Mouse (Mus musculus) kidney, adult 8-10 months (tissue): ENCODE measurements around the gene Ttc8.

Experiments used
- DNase-seq, 2 experiments: peaks; one replicate each; pipeline ENCODE4 v3.0.0; 2022

Gene Ttc8

GRCm38 (mm10) chr12:98974157-98974804, 53.9 kb downstream of the Ttc8 start:
- no peak for DNase-seq

- no peak for DNase-seq
These were observed 60.7 kb downstream of the Ttc8 start for GRCm38 (mm10) chr12:98981081-98981480.

DNA sequence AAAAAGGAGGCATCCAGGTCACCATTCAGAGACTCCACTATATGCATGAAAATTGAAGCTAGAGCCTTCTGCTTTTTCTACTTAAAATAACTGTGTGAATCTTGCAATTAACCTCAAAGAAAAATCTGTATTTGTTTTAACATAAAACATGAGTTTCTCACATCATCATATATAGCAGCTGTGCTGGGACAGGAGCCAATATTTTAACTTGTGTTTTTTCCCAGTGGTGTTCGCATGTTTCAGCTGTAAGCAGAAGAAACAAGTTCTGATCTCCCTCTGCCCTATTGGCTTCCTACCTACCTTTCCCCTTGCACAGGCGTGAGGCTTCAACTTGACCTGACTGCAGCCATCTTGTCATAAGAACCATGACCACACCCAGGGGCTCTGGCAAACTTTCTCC, 64.4 kb downstream of the Ttc8 start:
- DNase-seq: no peak

DNA sequence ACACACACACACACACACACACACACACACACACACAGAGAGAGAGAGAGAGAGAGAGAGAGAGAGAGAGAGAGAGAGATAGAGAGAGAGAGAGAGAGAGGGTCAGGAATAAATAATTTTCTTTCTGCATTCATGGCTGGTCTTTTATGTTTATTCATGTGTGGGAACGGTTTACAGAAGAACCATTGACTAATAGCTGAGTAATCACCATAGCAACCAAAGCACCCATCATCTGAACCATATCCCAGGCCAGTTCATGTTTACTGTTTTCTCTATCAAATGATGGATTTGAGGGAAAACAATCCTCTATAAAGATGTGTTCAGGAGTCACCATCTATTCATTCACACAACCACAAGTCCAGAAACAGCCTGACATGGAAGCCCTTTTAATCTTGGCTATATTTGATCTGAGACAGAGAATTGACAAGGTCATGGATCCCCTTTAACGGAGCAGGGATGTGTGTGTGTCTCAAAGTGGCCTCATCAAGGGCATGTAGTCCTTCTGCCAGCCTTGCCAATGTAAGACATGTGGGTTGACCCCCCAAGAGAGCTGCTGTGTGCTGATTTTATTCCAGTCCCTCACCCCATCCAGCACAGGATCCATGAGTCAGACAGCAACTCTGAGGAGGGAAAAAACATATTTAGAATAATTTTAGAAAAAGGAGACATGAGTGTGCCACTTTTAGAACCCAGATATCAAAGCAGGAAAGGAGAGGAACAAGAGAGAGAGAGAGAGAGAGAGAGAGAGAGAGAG, 70.9 kb downstream of the Ttc8 start:
- no peak for DNase-seq

DNA sequence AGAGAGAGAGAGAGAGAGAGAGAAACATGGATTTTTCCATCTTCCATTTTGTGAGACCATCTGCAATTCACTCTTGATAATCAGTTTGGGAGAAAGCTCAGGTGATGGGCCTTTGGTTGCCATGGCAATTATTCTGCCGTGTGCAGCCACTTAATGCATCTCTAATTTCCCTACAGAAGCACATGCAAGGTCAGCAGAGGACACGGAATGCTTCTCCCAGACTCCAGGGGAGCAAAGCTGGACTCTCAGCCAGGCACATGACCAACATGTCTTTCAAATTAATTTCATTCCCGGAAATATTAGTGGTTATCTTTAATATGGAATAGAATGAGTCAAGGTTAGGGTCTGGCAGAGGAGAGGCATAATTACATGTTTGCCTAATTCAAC, 71.4 kb downstream of the Ttc8 start:
- no peak for DNase-seq

DNA sequence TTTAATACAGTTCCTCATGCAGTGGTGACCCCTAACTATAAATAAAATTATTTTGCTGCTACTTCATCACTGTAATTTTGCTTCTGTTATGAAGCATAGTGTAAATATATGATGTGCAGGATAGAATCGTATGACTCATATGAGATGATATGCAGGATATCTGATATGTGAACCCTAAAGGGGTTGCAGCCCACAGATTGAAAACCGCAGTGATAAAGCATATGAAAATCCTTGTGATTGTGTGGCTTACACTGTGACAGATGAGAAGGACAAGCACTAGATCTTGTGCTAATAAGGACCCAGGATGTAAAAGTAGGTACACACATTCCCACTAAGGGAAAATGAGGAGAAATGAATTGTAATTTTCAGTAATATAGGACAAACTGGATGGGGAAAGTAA, 73.4 kb downstream of the Ttc8 start:
- DNase-seq: no peak

DNA sequence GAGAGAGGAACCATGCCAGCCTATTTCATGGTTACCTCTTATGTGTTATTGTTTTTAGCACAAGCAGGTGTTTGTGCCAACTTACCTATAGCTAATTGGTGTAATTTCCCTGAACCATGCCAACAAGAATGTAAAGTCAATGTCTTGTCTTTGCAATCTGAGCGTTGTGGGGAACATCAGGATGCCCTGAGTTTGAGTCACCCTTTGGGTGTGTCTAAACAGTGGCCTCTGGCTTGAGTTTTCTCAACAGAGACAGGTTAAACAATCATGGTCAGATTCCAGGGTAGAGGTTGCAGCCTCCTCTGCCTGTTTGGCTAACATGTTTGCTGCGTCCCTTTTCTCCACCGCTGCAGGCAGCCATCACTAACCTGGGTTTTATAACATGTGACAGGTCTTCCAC, 74.0 kb downstream of the Ttc8 start:
- no peak for DNase-seq

- DNase-seq: no peak
These were observed 75.5 kb downstream of the Ttc8 start for GRCm38 (mm10) chr12:98995881-98996280.

- no peak for DNase-seq
These were observed 76.2 kb downstream of the Ttc8 start for GRCm38 (mm10) chr12:98996581-98996988.

DNA sequence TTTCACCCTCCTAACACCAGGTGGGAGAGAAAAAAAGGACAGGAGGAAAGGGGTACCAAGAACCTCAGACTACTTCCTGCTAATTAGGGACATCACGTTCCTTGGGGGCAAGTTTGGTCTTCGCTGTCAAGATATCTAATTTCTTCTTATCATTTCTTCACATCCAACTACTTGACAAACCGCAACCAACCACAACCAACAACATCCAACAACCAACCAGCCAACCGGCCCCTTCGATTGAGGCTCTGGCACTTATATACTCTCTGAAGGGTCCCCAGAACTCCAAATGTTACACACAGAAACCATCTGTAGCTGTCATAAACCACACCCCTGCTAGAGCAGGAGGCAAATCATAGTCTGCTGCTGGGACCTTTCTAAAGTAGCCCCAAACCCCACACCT, 76.7 kb downstream of the Ttc8 start:
- DNase-seq: no peak

GRCm38 (mm10) chr12:98998662-98999428, 78.5 kb downstream of the Ttc8 start:
- no peak for DNase-seq

GRCm38 (mm10) chr12:99000310-99000709, 79.9 kb downstream of the Ttc8 start:
- no peak for DNase-seq

DNA sequence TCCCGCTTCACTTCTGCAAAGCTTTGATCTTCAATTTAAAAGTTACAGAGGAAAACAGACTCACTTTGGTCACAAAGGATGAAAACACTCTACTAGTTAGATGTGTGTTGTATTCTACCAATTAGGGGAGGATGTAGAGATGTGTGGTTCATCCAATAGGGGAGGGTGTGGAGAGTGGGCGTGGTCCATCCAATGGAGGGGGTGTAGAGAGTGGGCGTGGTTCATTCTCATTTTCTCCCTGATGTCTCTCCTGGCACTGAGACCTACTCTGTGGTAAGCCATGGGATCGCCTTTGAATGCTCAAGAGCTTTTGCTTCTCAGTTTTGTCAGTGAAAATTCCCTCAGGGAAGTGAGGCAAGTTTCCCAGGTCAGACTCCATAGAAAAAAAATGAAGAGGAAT, 82.7 kb downstream of the Ttc8 start:
- DNase-seq: no peak

GRCm38 (mm10) chr12:99004752-99005151, 84.4 kb downstream of the Ttc8 start:
- no peak for DNase-seq

DNA sequence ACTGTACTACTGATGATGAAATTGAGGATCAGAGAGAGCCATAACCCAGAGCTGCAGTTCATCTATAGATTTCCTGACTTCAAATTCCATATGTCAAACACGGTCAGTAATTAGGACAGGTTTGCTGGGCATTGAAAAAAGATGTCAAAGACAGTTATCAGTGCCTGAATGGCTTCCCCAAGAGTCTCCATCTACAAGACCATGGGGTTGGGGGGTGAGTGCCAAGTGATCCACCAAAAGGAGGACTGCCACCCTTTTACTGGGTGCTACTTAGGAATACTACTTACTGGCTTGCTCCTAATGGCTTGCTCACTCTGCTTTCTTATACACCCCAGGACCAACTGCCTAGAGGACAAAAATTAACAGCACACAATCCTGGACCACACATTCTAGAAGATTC, 88.4 kb downstream of the Ttc8 start:
- no peak for DNase-seq

- DNase-seq: no peak
These were observed 89.1 kb downstream of the Ttc8 start for GRCm38 (mm10) chr12:99009430-99009829.

GRCm38 (mm10) chr12:99010044-99010443, 89.7 kb downstream of the Ttc8 start:
- DNase-seq: no peak

GRCm38 (mm10) chr12:99011161-99011861, 90.9 kb downstream of the Ttc8 start:
- DNase-seq: no peak

DNA sequence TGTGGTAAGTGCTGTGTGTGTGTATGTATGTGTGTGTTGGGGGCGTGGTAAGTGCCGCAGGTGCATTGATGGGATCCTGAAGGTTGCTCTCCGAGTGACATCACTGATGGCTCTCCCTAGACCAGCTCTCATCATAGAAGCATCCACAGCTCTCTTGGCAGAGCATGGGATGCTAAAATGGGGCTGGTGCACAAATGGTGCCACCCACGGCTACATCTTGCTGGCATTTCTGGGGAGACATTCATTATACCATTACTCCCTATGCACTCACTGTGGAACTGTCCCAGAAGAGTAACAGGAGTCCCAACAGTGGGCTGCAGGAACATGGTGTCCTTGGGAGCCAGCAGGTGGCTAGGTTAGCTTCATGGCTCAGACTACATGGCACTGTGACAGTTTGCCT, 95.5 kb downstream of the Ttc8 start:
- no peak for DNase-seq

GRCm38 (mm10) chr12:99024430-99024960, 104.1 kb downstream of the Ttc8 start:
- DNase-seq: no peak

DNA sequence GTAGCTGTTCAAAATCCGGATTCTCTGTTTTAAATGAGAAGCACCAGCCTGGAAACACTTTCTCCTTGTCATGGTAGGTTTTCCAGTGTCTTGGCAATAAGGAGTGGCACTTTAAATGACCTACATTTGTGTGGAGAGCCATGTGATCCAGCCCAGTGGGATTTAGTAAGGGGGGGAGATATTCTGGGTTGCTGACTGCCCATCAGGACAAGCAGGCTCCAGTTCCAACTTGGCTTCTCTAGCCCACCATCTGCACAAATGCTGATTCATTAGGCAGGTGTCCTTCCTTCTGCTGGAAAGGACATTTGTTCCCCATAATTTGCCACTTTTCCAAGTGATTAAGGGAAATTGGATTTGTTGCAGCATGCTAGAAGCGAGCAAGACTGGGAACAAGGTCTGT, 105.9 kb downstream of the Ttc8 start:
- no peak for DNase-seq

GRCm38 (mm10) chr12:99028665-99029064, 108.3 kb downstream of the Ttc8 start:
- no peak for DNase-seq

DNA sequence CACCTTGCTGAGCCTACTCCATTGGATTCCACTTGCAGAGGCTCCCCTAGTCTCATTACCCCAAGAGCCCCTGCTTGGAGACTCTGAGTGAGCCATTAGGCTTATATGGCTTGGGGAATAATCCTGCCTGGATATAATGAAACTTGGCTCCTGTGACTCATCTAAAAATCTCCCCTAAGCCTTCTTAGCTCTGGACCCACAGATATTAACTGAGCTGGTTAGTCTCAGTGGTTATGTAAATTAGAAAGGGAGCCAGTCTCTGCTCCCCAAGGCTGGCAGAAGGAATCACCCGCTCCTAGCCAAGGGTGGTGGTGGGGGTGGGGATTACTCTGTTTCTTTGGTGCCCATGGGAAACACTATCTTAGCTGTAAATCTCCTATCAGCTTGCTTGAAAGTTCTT, 109.6 kb downstream of the Ttc8 start:
- DNase-seq: no peak
